17 mouse cellular contexts compared by ENCODE assay signal in genomic region chr3:129656540-129656939, GRCm38 (mm10).
"Had no signal": no experiment of that assay in that cellular context is flagged by ENCODE, and none has a peak within 500 bp of the region (broad histone marks: within the 10 kb centered on the region; RNA-seq: fewer than 3 reads in every experiment).

No protein-coding gene starts in this region.

- H3K36me3 ChIP-seq: limb, embryonic 10.5 days; limb, embryonic 13.5 days; liver, embryonic 12.5 days; liver, embryonic 15.5 days; midbrain, embryonic 12.5 days; midbrain, embryonic 15.5 days; neural tube, embryonic 13.5 days; stomach, embryonic 15.5 days had no signal

- H3K4me3 ChIP-seq: limb, embryonic 10.5 days; limb, embryonic 13.5 days; liver, embryonic 12.5 days; liver, embryonic 15.5 days; midbrain, embryonic 12.5 days; midbrain, embryonic 15.5 days; neural tube, embryonic 13.5 days; stomach, embryonic 15.5 days had no signal

- H3K27me3 ChIP-seq: limb, embryonic 13.5 days; liver, embryonic 12.5 days; liver, embryonic 15.5 days; midbrain, embryonic 12.5 days; midbrain, embryonic 15.5 days; neural tube, embryonic 13.5 days; stomach, embryonic 15.5 days had no signal

- H3K4me2 ChIP-seq: limb, embryonic 13.5 days; liver, embryonic 12.5 days; liver, embryonic 15.5 days; midbrain, embryonic 12.5 days; midbrain, embryonic 15.5 days; neural tube, embryonic 13.5 days; stomach, embryonic 15.5 days had no signal

- ATAC-seq: liver, embryonic 12.5 days; midbrain, embryonic 15.5 days had no signal

- DNase-seq: kidney, adult 9 months; kidney, postnatal 14 days; kidney, postnatal 4 days; liver; lung, adult 18-20 months; retina, postnatal 1 day; right cerebral cortex, postnatal 25 days; spleen, adult 18-20 months; thymus, postnatal 25 days had no signal
